Mouse (Mus musculus): ENCODE measurements around the gene Olfm3.

Olfm3 gene

DNA sequence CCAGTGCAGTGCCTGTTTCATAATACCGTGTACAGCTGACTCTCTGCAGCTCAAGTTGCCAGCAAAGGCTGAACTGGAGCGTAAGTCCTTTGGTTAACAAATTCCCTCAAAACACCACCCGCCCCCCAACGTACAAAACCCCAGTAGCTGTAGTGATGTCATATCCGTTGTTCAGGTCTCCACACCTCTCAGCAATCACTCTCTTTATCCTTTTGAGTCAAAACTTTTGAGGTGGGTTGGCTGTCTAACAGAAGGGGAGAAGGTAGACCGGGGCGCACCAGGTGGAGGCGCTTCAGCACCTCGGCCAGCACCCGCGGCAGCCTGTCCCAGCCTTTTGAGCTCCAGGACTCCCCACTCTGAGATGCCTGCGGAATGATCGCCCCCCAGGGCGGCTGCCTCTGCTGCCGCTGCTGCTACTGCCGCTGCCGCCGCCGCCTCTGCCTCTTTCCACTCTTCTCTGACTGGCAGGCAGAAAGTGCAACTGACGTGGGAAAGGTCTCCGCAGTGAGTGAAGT is at the start of gene Olfm3:
Gene Olfm3 (plus strand): TSS at position 155 of the 515 bp plus-strand sequence.
- DNase-seq (ENCODE audit: inconsistent age in 2 of 2, low spot score in 1 of 2) = peak; percentile 35 to 74

GRCm38 (mm10) chr3:114889764-114890163 is 14.1 kb upstream of the Olfm3 start:
- no peak for DNase-seq (ENCODE audit: inconsistent age in 2 of 2, low spot score in 1 of 2)

DNA sequence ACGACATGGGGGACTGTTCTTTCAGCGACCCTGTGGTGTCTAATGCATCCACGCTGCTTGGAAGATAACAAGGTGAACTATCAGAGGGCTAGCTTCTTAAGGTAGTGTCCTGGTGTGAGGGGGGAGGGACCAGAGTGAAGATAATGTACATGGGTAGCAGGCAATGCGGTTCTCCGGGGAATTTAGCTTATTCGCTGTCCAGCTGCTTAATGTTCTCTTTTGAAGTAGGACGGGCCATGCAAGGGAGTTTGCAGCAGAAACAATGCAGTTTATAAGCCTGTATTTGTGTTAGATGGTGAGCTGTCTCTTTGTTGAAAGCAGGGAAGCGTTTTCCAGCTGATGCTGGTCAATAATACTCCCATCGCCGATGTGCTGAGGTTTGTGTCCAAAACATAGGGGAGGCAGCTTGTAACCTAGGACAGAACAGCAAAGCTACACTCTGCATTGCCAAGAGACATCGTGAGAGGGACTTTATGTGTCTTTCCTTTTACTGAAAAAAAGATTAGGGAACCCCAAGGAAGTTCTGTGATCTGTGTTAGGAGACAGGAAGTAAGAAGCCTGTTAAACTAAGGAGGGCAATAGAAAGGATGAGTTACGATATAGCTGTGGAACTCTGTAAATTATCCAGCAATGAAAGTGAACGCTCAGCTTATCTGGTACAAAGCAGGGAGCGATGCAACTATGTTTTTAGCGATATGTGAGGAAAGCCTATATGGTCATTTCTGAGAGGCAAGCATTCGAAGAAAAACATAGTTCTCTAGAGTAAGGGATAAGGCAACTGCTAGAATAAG is 950 bp downstream of the Olfm3 start:
- peak in 1 of 2 experiments; percentile 33 for DNase-seq (ENCODE audit: inconsistent age in 2 of 2, low spot score in 1 of 2)

DNA sequence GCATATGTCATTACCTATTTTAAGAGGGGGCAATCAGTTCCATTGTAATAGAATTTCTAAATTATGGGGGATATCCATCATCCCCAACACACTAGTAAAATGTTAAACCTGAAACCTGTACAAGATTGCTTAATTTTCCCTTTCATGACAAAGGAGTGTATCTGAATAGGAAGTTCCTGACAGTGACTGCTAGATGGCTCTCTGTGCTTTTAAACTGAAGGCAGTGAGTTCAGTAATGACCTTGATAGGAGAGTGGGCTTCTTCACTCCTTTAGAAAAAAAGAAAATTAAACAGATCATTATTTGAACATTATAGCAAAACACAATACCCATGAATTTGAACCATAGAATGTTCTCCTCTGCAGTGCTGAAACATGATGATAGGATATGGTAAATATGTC is 3.7 kb downstream of the Olfm3 start:
- DNase-seq (ENCODE audit: inconsistent age in 2 of 2, low spot score in 1 of 2) = no peak

GRCm38 (mm10) chr3:114908846-114909245 is 5.0 kb downstream of the Olfm3 start:
- DNase-seq (ENCODE audit: inconsistent age in 2 of 2, low spot score in 1 of 2) = no peak

DNA sequence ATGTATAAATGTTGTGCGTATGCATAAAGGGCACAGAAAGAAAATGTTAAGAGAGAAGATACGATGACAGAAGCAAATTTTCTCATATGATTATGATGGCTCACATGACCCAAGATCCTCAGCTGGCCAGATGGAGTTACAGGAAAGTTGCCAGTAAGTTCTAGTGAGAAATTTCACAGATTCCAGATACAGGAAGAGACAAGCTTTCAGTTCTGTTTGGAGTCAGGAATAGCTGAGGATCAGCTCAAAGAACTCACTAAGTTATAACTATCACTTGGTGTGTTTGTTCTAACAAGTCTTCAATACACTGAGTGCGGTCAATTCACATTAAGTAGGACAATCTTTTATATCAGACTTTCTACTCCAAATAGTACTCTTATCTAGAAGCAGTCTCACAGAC is 16.2 kb downstream of the Olfm3 start:
- DNase-seq (ENCODE audit: inconsistent age in 2 of 2, low spot score in 1 of 2) = no peak

- DNase-seq (ENCODE audit: inconsistent age in 2 of 2, low spot score in 1 of 2) = no peak
Observed at GRCm38 (mm10) chr3:114929605-114930004, 25.7 kb downstream of the Olfm3 start.

DNA sequence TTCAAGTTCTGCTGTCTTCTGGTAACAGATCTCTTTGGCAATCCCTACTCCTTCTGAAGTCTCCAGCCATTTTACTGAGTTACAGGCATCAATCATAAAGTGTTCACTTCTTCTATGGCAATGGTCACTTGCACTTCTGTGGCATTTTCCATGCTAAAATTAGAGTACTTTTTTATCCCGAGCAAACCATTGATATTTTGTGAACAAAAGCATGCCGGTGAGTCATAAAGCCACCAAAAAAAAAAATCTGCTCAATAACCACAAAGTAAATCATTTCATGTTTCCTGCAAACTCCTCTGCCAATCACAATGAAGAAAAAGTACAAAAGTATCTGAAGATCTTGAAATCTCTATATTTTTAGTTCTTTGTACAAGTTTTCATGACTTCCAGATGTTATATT is 26.5 kb downstream of the Olfm3 start:
- DNase-seq (ENCODE audit: inconsistent age in 2 of 2, low spot score in 1 of 2) = no peak

- DNase-seq (ENCODE audit: inconsistent age in 2 of 2, low spot score in 1 of 2) = no peak
Observed at GRCm38 (mm10) chr3:114930796-114931195, 26.9 kb downstream of the Olfm3 start.

GRCm38 (mm10) chr3:114932881-114933280 is 29.0 kb downstream of the Olfm3 start:
- DNase-seq (ENCODE audit: inconsistent age in 2 of 2, low spot score in 1 of 2) = no peak

DNA sequence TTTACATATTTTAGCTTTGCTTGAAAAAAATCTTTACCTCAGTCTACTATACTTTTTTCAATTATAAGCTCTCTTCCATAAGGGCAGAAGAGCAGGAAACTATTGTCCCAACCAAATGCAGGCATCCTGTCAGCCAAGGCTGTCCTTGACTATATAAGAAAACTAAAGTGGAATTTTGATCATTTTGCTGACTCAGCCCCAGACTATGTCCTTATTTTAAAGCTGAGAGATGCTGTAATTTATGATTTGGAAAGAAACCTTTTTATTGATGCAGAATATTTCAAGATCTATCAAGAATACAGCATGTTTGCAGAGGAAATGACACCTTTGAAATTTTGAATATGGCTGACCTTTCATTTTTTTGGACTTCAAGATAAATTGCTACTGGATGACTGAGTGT is 51.0 kb downstream of the Olfm3 start:
- DNase-seq (ENCODE audit: inconsistent age in 2 of 2, low spot score in 1 of 2) = no peak

- DNase-seq (ENCODE audit: inconsistent age in 2 of 2, low spot score in 1 of 2) = no peak
Observed at GRCm38 (mm10) chr3:114959311-114959967, 55.6 kb downstream of the Olfm3 start.

GRCm38 (mm10) chr3:114962316-114963083 is 58.6 kb downstream of the Olfm3 start:
- no peak for DNase-seq (ENCODE audit: inconsistent age in 2 of 2, low spot score in 1 of 2)

DNA sequence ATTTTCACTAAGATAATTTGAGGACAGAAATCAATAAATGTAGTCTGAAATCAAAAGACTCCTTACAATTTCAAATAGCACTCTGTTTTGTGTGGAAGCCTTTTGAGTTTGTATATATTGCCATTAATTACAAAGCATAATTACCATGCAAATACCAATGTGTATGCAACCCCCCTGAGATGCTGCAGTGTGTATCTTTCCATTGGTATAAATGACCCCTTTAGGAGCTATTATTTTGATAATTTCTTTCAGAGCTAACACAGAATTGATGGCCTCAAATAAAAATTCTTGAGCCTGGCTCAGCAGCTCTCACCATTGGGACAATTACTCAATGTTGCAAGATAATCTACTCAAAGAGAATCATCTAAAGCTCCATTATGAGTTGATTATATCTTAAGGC is 67.3 kb downstream of the Olfm3 start:
- DNase-seq (ENCODE audit: inconsistent age in 2 of 2, low spot score in 1 of 2) = peak in 1 of 2 experiments; percentile 7

DNA sequence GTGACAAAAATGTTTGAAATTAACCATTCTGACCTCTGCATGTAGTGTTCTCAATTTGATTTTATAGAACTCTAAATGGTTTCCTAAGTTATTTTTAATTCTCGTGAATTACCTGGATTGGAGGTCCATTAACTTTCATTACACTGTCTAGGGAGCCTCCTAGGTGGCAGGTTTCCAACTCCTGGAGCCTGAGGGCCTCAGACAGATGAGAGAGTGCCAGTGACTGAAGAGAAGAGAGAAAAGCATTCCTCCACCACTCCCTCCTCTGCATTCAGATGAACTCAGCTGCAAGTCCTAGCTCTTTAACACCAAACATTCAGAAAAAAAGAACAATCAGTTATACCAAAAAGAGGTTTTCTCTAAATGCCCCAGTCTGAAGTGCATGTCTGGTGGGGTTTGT is 68.6 kb downstream of the Olfm3 start:
- no peak for DNase-seq (ENCODE audit: inconsistent age in 2 of 2, low spot score in 1 of 2)

GRCm38 (mm10) chr3:114990828-114991227 is 87.0 kb downstream of the Olfm3 start:
- no peak for DNase-seq (ENCODE audit: inconsistent age in 2 of 2, low spot score in 1 of 2)

DNA sequence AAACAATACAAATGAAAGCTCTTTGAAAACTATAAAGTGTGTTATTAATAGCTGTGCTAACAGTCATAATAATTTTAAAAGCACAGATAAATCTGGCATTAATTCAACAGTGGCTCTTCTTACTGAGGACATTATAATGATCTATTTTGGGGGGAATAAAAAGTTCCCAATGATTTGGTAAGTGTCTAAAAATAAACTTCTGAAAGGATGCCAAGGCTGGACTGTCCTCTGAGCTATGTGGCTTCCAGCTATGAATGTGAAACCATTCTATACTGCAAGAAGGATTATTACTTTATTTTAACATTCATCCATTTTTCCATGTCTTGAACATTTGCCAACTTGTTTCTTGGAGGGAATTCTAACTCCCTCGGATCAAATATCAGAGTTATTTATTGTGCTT is 92.1 kb downstream of the Olfm3 start:
- no peak for DNase-seq (ENCODE audit: inconsistent age in 2 of 2, low spot score in 1 of 2)

GRCm38 (mm10) chr3:115027560-115027959 is 123.7 kb downstream of the Olfm3 start:
- DNase-seq (ENCODE audit: inconsistent age in 2 of 2, low spot score in 1 of 2) = no peak

- DNase-seq (ENCODE audit: inconsistent age in 2 of 2, low spot score in 1 of 2) = no peak
Observed at GRCm38 (mm10) chr3:115028046-115028445, 124.2 kb downstream of the Olfm3 start.

- no peak for DNase-seq (ENCODE audit: inconsistent age in 2 of 2, low spot score in 1 of 2)
Observed at GRCm38 (mm10) chr3:115028611-115029010, 124.7 kb downstream of the Olfm3 start.

GRCm38 (mm10) chr3:115049060-115049459 is 145.2 kb downstream of the Olfm3 start:
- DNase-seq (ENCODE audit: inconsistent age in 2 of 2, low spot score in 1 of 2) = no peak

DNA sequence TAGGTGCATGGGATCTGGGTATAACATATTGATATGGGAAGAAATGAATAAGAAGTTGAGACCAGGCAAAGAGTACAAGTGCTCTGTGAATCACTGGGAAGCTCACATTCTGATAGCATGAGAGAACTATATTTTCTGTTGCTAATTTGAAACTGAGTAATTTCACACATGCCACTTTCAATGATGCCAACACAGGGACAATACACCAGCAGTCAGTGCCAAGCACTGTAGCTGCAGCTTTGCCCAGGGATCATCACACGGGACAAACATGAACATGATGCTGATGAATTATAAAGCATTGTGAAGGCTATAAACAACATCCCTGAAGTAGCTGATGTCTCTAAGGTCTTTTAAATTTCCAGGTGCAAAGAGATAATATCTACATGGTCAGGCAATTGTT is 161.0 kb downstream of the Olfm3 start:
- no peak for DNase-seq (ENCODE audit: inconsistent age in 2 of 2, low spot score in 1 of 2)
